9 mouse cellular contexts compared by ENCODE assay signal in genomic region chr6:114473541-114473940, GRCm38 (mm10).
"Had no signal": no experiment of that assay in that cellular context is flagged by ENCODE, and none has a peak within 500 bp of the region (broad histone marks: within the 10 kb centered on the region; RNA-seq: fewer than 3 reads in every experiment).

No protein-coding gene starts in this region.

- H3K9ac ChIP-seq: limb, embryonic 12.5 days; liver, embryonic 14.5 days; neural tube, embryonic 13.5 days had no signal

- H3K27me3 ChIP-seq: neural tube, embryonic 13.5 days had no signal

- H3K4me1 ChIP-seq: limb, embryonic 12.5 days had no signal

- H3K36me3 ChIP-seq: limb, embryonic 12.5 days; neural tube, embryonic 13.5 days had no signal

- H3K4me2 ChIP-seq: limb, embryonic 12.5 days; neural tube, embryonic 13.5 days had no signal

- DNase-seq: kidney, postnatal 25 days; lung, adult 18-20 months; right cerebral cortex, adult 18-20 months; right cerebral cortex, postnatal 25 days; thymus, postnatal 36 days had no signal

- ATAC-seq: midbrain, embryonic 16.5 days had no signal

- H3K27ac ChIP-seq: limb, embryonic 12.5 days; liver, embryonic 14.5 days; neural tube, embryonic 13.5 days had no signal

- H3K9me3 ChIP-seq: limb, embryonic 12.5 days; neural tube, embryonic 13.5 days had no signal

- H3K4me3 ChIP-seq: limb, embryonic 12.5 days; neural tube, embryonic 13.5 days had no signal
